Mouse (Mus musculus) layer of hippocampus, adult 6 months (tissue): ENCODE measurements around the gene Gm17571. TPM values are rescaled to one million over a fixed set of nuclear protein-coding genes. Genes with fewer than 3 reads are reported as not detected.

Experiments
- long read RNA-seq, 2 experiments: library from polyadenylated mRNA; unstranded; transcript quantifications; one replicate each; pipeline ENCODE4 v2.0.0; 2019 to 2020
- polyA plus RNA-seq: library from polyadenylated mRNA; unstranded; fragments of <200 nt; fragmentation: Nextera tagmentation; gene quantifications from 2 replicates; pipeline ENCODE4 v1.2.3, GENCODE M21; 2021

The Gm17571 gene
- polyA plus RNA-seq = not detected in 2 replicates
- long read RNA-seq, experiment 1 = 0 reads
- long read RNA-seq, experiment 2 = 0 reads

DNA sequence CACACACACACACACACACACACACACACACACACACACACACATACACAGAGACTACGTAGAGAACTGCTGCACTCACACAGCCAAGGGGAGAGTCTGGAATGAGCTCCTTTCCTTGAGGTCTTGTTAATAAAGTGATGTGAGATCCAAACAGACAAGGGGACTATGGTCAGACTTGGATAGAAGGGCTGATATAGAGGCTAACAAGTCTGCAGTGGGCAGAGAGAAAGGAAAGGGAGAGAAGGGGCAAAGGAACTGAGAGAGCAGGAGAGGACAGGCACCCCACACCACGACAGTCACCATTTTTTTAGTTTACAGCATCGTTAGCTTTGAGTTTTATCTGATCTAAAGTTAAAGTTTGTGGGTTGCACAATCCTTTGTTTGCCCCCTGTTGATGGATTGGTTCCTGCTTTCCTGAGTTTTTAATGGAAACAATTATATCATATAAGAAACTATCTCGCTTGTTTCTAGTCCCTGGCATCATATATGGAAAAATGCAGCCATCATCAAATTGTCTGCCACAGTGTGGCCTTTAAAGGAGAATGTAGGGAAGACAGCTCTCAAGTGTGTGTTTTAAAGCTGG, at the start of gene Gm17571:
Gene Gm17571 (minus strand): TSS at position 51 of the 583 bp plus-strand sequence.

Other genes starting within 250 kb of the Gm17571 start
- 1.9 and 2.5 TPM in 2 replicates for gene Jrkl, start 200.9 kb downstream of the Gm17571 start, polyA plus RNA-seq
- 4.0 and 4.4 TPM in 2 replicates for gene Ccdc82, start 199.8 kb downstream of the Gm17571 start, polyA plus RNA-seq
- 4.8 and 8.4 TPM in 2 replicates for gene Maml2, start 148.8 kb downstream of the Gm17571 start, polyA plus RNA-seq